Mouse (Mus musculus) liver, adult 10 weeks (tissue): ENCODE measurements around the gene Mrpl14. TPM values are rescaled to one million over a fixed set of nuclear protein-coding genes. Genes with fewer than 3 reads are reported as not detected.

Experiments
- polyA plus RNA-seq: library from polyadenylated mRNA; stranded (reverse); fragments of 350-450 nt; fragmentation: Illumina TruSeq; extraction: RNeasy Lipid Tissue Mini Kit (QIAGEN cat#74804); gene quantifications from one replicate; pipeline ENCODE4 v1.2.3, GENCODE M21; 2014; ENCODE audit warnings: low read depth, low replicate concordance

Gene Mrpl14
- 4.9 TPM for polyA plus RNA-seq

DNA sequence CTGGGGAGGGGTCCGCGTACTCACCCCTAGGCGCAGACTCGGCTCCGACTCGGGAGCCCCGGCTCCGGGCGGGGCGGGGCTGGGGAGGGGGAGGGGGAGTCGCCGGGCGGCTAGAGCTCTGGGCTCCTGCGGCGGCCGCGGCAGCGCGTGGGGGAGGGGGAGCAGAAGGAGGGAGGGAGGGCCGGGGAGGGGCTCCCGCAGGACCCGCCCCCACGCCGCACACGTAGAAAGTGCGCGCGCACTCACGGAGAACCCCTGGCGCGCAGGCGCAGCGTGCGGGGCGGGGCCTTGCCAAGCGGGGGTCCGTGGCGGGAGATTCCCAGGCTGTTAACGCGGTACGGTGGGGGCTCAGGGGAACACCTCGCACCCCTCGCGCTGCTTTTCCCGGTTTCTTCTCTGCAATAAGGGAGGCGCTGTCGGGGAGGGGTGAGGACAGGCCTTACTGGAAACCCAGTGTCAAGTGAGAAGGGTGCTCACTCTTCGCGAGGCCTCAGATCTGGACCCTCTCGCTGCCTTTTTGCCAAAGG is at the start of gene Mrpl14:
Mrpl14 (plus strand) TSS at position 230 of the 527 bp plus-strand sequence.

DNA sequence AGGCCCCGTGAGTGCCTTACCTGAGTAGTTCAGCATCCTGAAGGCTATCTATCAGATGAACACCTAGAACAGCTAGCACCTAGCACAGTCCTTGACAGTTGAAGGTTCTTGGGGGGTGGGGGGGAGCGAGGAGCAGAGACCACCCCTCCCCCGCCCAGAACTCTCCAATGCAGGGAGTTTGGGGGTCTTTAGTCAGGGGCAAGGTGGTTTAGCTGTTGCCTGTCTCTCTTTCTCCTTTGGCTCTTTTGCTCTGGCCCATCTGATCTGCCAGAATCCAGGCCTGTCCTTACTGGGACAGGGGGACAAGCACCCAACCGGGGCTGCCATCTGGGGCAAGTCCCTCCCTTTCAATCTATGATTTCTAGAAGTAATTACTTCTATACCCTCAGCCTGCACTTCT is 26.9 kb upstream of the Mrpl14 start, which contains the start of gene Capn11:
Capn11 (minus strand) TSS at position 101 of the 400 bp plus-strand sequence.

DNA sequence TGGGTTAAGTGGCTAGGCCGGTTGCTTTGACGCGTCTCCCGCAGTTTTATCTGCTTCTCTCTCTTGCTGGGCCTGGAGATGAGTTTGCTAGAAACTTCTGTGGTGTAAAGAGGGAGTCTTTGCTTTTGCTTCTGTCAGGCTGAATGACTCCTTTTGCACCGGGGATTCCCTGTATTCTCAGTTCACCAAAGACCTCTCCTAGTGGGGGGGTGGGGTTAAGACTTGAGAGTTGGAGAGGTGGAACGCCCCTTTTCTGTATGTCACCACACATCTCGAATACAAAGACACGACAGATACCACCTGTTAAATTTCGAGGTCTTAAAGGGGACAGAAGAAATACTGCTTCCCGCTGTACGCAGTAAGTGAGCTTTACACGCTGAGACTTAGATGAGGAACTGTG is 594 bp downstream of the Mrpl14 start, which contains the start of gene Tmem63b:
Tmem63b (minus strand) TSS at position 190 of the 400 bp plus-strand sequence.

DNA sequence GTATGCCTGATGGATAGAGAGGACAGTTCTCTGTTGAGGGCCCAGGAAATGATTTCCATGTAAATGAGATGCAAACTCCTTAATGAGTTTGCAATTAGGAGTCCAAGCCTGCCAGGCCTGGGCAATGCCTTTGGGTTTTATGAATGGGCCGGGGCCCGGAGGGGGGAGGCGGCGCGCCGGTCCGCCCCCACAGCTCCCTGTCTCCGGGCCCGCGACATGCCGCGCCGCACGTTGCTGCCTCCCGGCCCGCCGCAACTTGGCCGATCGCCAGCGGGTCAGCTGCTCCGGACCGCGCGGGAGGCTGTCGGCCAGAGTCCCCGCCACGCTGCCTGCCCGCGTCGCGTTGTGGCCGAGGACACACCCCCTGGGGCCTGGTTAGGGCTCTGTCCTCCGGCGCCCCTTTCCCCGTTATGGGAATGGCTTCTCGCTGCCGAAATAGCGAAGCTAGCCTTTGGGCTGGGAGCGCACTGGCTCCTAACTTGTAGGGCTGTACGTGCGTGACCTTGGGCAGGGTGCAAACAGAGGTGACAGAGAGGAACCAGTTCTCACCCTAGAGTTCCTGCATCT is 47.7 kb downstream of the Mrpl14 start, which contains the start of gene 1600014C23Rik:
1600014C23Rik (minus strand) TSS at position 110 of the 567 bp plus-strand sequence.

Other genes starting within 250 kb of the Mrpl14 start
- not detected for gene Spats1, start 210.9 kb upstream of the Mrpl14 start, polyA plus RNA-seq
- gene Aars2, start 179.5 kb upstream of the Mrpl14 start, polyA plus RNA-seq, result 0.34 TPM
- gene Tcte1, start 162.9 kb upstream of the Mrpl14 start, polyA plus RNA-seq, result not detected
- gene Tmem151b, start 136.6 kb upstream of the Mrpl14 start, polyA plus RNA-seq, result not detected
- gene Nfkbie, start 130.6 kb upstream of the Mrpl14 start, polyA plus RNA-seq, result 0.85 TPM
- 5.3 TPM for gene Slc35b2, start 122.4 kb upstream of the Mrpl14 start, polyA plus RNA-seq
- 709 TPM for gene Hsp90ab1, start 113.1 kb upstream of the Mrpl14 start, polyA plus RNA-seq
- gene Slc29a1, start 86.7 kb upstream of the Mrpl14 start, polyA plus RNA-seq, result 49.5 TPM
- not detected for gene Mymx, start 84.2 kb upstream of the Mrpl14 start, polyA plus RNA-seq
- gene Capn11, start 27.0 kb upstream of the Mrpl14 start, polyA plus RNA-seq, result 0.90 TPM
- gene Tmem63b, start 583 bp downstream of the Mrpl14 start, polyA plus RNA-seq, result 12.6 TPM
- gene 1600014C23Rik, start 47.5 kb downstream of the Mrpl14 start, polyA plus RNA-seq, result not detected